Mouse (Mus musculus) right cerebral cortex, adult 18-20 months (tissue): ENCODE results near the gene Bmp8a.
"Not testable (repeated sequence)": the region's sequence is repeated elsewhere in the genome, so short reads cannot be mapped to it uniquely, and the experiment has no call there.

Experiments
- DNase-seq: peaks from one replicate; pipeline ENCODE4 v3.0.0; 2022; ENCODE audit warnings: mixed read lengths

The Bmp8a gene

DNA sequence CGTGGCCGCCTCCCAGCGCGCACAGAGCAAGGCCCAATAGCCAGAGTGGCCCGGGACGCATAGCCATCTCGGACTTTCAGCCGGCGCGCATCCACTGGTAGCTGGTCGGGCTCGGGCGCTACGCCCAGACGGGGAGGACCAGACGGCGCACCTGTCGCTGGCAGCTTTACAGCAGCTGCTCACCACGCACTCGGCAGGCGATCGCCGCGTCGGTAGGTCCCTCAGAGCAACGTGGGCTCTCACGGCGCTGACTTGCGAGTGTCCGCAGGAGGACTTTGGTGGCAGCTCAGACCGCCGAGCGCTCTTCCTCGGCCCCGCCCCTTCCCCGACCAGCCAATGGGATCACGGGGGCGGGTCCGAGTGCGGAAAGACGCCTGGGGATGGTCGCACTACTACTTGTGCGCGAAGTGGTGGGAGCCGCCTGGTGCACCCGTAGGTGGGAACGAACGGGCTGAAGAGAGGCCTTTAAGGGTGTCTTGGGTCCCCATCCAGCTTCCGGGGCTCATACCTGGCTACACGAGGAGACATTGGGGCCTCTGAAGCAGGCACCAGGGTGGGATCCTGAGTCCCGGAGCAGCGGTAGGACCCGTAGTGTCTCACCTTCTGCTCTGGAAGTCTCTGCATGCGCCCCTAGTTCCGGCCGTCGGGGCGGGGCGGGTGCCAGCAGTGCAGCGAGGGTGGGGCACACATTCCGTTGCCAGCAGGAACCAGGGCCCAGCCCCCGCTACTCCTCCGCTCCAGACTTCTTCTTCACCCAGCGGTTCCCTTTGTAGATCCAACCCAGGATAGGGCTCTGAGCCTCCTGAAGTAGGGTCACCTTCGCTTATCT lies at the start of gene Bmp8a:
Gene Bmp8a (minus strand): TSS at position 611 of the 829 bp plus-strand sequence.
- no peak for DNase-seq

DNA sequence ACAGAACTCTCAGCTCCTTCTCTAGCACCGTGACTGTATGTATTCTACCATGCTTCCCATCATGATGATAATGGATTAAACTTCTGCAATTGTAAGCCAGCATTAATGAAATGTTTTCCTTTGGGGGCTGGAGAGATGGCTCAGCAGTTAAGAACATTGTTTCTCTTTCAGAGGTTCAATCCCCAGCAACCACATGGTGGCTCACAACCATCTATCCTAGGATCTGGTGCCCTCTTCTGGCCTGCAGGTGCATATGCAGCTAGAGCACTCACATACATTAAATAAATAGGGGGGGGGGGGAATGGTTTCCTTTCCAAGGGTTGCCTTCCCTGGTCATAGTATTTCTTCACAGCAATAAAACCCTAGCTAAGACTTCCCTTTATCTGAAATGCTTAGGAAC lies 49.1 kb upstream of the Bmp8a start:
- DNase-seq = no peak

DNA sequence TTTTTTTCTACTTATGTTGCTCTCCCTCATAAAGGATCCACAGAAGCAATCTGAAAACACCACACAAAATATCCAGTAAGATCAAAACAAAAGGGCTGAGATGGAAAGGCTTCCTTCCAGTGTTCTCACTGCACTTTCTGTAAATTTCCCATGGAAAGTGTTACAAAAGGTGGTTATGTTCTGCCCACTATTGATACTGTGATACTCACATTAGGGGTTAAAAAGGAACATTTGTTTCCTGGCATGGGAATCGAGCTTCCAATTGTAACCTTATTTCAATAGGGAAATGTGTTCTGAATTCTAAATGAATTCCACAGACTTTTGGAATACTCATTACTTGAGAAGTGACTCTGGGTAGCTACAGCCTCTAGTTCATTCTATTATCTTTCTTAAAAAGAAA lies 42.0 kb upstream of the Bmp8a start:
- no peak for DNase-seq

DNA sequence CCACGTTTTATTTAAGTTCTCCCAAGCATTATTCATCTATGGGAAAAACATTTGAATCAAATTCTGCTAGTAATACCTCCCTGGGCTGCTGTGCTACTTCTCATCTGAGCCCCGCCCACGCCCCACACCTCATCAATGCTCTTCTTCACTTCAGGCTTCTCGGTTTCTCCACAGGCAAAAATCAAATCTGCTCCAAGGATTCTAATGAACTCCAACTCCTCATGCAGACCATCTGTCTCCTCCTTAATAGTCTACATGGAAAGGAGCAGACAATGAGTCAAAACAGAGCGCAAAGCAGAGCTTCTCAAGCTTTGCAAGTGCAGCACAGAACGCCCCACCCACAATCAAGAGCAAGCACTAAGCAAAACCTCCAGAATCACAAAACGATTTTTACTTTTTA lies 40.1 kb upstream of the Bmp8a start:
- DNase-seq = peak; percentile 89

DNA sequence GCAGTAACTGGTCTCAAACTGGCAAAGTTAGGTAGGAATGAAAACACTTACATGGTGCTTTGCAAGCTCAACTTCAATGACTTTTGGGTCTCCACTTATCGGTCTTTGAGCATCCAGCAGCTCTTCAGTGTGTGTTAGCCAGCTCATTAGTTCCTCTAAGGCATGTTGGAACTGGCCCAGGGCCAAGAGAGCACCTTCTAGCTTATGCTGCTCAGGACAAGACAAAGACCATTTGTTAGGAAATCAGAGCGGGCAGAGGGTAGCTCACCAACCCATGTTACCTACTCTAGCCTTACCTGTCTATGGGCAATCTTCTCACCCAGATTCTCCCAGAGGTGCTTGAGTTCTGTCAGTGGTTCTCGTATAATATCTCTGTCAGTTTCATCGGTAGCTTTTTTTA lies 39.0 kb upstream of the Bmp8a start:
- DNase-seq = no peak

DNA sequence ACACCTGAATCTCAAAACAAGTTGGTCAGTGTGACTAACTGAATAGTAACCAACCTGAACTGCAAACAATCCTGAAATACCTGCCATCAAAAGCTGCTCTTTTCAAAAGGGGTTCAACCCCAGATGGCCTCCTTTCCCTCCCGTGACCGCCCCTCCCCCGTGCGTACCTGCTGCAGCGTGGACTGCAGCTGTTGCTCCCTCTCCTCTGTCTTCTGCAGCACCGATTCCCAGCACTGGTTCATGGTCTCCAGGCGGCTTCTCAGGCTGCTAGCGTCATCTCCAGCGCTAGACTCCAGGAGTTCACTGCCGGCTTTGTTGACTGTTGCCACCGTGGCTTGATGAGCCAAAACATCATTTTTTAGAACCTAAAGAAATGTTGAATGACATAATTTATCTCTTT lies 38.5 kb upstream of the Bmp8a start:
- no peak for DNase-seq

DNA sequence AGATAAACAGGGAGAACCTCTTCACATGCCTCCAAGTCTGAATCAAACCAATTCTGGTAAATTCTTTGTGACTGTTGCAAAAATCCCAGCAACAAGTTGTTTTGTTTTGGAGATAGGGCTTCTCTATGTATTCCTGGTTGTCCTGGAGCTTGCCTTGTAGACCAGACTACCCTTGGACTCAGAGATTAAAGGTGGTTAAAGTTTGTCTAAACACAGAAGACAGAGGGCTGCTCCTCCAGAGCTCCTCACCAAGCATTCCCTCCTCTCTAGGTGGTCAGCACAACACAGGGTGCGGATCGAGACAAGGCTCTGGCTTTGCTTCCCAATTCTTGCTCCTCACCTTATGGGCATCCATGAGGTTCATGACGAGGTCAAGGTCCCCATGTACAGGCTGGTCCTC lies 33.0 kb upstream of the Bmp8a start:
- DNase-seq = no peak

DNA sequence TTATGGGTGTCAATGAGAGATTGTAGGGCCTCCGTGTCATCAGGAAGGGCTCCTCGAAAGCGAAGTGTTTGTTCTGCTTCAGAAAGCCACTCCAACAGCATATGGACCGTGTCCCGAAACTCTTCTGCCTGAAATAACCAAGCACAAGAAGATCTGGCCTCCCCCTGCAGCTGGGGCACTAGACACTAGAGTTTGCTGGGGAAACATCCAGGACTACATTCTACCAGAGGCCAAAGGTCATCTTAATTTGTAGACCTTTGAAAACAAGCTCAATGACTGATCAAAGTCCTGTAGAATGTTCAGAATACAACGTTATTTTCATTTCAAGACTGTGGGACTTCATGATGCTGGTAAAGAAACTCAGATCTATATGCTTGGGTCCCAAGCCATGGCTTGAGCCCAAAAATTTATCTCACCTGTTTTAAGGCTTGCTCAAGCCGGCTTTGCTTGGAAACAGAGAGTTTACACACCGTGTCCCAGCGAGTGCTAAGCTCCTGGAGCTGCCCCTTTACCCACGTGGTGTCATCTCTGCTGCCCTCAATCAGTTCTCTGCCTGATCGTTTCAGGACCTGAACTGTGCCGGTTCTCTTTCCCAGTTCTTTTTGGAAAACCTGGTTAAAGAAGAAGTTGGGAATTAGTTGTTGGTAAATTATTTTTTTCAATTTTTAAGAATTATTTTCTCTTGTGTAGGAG lies 31.4 kb upstream of the Bmp8a start:
- no peak for DNase-seq

DNA sequence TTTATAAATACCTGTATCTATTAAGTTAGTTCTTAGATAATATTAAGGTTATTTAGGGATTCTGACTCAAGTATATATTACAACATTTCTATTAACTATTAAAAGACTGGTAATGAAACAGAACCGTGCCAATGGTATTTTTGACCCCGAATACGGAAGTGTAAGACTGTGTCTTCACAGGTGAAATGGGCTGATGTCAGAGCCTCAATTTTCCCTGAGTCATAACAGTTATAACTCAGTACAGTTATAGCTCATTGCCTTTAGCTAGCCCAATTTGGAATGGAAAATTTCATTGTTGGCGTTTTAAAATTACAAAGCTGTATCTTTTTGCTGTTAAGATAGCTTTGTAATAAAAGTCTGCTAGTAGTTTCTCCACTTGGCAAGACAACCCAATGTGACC lies 20.5 kb upstream of the Bmp8a start:
- no peak for DNase-seq

DNA sequence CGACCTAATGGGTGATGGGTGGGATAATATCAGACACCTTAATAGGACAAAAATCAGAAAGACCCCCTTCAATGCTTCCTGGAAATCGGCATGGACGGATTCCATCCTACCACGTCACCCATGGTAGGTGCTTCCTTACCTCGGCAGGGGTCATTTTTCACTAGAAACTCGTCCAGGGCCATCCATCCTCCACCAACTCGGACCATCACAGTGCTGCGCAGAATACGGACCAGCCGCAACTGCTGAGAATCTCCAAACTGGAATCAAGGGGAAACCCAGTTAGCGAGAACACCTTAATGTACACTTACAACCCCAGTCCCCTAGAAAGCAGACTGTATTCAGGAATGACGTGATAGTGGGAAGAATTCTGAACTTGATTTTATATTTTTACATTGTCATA lies 17.7 kb upstream of the Bmp8a start:
- DNase-seq = no peak

DNA sequence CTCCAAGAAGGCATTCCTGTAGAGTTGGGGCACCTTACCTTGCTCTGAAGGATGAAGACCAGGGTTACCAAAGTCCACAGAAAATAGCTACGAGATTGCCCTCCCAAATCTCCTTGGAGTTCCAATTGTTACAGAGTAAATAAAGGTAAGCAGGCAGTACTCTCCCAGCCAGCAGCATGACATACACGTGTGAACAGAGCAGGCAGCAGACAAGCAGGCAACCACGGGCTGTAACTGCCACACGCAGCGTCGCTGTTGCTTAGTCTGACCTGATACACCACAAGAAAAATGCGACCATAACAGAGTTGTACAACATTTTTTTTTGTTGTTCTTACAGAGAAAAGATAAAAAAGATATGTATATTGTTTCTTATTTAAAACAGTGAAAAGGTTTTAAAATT lies 15.6 kb upstream of the Bmp8a start:
- no peak for DNase-seq

DNA sequence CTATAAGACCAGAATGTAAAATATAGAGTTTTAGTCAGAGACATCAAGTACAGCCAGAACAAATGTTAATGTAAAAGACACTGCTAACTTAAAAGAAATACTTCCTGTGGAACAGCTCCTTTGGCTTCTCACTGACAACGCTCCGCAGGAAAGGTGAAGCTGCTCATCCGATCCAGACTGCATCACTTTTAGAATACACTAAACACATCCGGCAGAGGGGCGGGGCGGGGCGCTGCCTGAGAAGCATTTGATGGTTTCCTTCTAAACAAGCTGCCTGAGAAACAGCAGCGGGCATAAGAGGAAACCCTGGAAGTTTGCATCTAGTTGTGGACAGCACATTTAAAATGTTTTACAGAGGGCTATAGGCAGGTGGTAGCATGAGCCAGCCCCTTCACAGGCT lies 12.9 kb upstream of the Bmp8a start:
- DNase-seq = no peak

DNA sequence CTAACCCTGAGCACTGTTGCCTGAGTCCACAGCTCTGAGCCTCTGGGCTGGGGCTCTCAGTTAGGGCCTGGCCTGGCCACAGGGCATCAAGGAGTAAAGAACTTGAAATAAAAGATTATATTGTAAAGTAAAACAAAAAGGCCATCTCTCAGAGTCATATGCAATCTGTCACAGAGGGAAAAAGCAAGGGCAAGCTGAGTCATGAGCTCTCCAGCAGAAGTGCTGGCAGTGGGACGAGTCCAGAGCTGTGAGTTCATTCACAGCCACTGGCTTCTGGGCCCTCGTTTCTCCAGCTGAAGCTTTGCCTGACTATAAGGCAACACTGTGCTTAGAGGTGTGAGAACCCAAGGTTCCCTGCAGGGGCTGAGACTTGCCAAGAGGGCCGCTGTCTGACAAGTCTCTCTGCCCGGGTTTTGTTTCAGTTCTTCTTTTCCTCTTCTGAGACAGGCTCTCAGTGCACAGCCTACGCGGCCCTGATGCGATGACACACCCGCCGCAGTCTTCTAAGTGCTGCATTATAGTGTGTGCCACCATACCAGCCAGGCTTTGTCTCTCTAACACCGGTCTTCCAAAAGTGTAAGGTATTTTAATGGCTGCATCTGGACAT lies 10.3 kb upstream of the Bmp8a start:
- DNase-seq = peak; percentile 43

DNA sequence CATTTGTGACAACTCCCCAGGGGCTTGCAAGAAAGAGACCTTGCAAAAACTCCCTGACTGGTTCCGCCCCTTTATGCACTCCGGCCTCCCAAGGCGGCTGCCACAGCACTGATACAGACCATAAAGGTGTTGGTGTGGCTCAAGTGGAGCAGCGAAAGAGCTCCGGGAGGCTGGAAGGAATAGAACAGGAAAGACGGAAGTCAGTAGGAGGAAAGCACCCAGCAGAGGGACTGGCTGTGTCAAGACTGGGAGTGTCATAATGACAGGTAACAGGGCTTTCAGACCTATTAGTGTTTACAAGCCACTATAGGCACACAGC lies 378 bp upstream of the Bmp8a start:
- no peak for DNase-seq

DNA sequence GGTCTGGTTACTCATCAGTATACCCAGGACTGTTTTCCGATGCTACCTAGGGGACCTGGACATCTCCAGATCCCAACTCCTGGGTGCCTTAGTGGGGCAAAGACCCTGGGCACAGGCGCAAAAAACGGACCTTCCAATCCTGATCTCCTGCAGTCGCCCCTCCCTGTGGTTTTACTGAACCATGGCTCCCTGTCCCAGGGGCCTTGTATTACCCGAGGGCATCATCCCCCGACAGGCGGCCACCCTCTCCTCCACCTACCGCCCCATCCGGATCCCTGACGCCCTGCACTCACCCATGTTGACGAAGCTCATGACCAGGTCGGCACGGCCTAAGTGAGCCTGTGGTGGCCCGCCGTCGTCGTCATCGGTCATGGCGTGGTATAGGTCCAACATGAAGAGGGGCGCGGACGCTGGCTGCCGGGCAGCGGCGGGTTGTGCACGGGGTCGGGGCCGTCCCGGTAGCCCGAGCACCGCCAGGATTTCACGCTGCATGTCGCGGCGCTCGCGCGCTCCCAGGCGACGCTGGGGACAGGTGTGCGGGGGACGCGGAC lies 886 bp downstream of the Bmp8a start:
- DNase-seq = no peak

DNA sequence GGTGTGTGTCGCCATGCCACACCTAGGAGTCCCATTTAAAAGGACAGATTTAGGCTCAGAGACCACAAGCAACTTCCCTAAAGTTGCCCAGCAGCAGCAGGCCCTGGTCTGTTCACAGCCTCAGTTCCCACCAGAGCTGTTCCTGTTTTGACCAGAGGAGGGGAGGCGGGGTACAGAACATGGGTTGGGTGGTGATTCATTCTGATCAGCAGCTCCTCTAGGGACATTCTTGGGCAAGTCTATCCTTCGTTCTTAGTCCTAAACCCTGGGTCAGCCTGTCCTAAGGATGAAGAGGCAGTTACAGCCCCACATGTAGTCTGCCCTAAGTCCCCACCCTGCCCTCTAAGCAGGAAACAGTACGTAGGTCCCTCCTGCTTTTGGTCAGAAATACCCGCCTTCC lies 2.8 kb downstream of the Bmp8a start:
- DNase-seq = no peak

DNA sequence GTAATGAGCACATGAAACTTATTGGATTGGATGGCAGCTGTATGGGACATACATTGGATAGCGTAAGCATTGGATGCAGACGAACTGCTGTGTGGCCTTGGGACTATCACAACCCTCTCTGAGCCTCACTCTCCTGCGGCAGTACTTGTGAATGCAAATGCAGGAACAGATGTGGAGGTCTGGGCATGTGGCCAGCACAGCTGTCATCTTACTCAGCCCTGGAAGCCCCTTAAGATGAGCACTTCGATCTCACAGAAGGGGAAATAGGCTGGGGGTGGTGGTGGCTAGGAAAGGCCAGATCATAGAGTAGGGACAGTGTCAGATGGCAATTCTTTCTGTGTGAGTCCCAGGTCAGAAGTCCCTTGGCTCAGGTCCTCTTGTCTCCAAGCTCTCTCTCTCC lies 5.4 kb downstream of the Bmp8a start:
- no peak for DNase-seq

DNA sequence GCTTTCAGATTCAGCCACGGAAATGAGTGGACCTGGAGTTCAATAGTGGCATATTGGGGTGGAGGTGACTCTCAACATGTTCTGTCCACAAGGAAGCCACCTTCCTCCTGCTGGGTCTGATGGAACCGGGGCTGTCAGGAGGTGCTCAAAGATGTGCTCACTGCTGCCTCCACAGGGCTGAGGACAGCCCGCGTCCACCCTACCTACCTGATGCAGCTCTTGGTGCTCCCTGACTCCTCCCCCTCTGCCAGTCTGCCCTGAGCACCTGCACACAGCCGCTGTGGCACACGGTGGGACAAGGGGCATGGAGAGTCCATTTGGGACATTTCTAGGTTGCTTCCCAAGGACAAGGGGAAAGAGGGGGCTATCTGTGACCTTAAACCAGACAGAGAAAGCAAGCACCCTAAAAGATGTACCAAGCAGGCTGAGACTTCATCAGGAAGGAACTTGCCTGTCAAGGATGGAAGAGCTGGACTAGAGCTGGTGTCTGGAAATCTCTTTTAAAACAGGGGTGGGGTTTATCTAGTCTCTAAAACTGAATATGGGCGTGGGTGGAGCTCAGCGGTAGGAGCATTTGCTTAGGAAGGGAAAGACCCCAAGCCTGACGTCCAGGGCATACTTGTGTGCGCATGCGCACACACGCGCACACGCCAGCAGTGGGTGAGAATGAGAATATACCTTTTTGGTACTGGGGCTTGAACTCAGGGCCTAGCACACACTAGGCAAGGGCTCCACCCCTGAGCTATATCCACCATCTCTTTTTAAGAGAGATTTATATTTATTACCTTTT lies 7.1 kb downstream of the Bmp8a start:
- no peak for DNase-seq

DNA sequence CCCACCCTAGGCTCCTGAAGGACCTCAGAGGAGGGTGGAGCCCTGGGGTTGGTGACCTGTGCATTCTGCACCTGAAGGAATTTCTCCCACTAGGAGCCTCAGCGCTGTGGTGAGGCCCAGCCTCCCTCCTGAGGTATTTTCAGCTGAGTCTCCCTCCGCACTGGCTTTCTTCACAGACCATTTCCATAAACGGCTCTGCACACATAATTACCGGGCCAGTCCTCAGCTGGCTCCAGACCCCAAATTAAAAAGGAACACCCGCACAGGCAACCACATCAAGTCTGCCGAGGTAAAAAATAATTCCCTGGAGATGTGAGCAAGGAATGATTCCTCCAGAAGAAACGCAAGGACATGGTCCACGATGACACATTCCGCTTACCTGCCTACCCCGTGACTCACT lies 7.8 kb downstream of the Bmp8a start:
- DNase-seq = not testable (repeated sequence)

DNA sequence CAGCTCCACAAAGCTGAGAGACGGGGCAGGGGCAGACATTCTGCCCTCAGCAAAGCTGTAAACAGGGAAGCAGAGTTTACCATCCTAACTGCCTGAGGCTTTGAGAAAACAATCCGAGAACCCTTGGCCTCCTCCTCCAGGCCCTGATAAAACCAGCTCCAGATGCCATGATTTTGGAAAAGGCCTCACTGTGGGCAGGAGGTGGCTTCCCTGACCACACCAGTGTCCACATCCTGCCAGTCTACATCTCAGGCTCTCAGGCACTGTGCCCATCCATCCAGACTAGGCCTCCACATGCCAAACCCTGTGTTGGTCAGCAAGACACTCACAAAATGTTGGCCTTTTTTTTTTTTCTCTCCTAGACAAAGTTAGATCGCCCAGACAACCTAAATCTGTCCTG lies 8.9 kb downstream of the Bmp8a start:
- DNase-seq = no peak

DNA sequence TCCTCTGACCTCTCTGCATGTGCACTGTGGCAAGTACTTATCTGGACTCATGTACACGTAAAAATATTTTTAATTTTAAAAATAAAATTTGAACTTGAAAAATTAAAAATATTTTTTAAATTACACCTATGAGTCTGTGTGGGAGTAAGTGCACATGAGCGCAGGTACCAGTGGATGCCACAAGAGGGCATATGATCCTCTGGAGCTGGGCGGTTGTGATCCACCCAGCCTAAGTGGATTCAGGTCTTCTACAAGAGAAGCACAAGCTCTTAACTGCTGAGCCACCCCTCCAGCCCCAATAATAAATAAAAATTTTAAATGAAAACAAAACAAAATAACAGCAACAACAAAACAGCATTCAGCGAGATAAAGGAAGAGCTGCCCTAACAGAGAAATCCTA lies 9.9 kb downstream of the Bmp8a start:
- no peak for DNase-seq

DNA sequence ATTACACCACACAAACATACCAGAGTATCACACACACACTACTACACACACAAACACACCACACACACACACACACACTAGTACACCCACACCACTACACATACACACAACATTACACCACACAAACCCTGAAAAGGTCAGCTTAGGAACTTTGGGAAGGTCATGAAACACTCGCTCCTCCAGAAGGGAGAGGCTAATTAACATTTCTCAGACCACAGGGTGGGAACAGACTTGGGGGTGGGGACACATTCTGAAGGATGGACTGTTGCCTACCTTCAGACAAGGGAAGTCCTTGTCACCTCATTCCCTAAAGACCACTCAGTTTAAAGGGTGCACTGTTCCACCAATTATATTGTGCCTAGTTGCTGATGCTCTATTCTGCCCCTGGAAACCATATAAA lies 11.1 kb downstream of the Bmp8a start:
- not testable (repeated sequence) for DNase-seq

DNA sequence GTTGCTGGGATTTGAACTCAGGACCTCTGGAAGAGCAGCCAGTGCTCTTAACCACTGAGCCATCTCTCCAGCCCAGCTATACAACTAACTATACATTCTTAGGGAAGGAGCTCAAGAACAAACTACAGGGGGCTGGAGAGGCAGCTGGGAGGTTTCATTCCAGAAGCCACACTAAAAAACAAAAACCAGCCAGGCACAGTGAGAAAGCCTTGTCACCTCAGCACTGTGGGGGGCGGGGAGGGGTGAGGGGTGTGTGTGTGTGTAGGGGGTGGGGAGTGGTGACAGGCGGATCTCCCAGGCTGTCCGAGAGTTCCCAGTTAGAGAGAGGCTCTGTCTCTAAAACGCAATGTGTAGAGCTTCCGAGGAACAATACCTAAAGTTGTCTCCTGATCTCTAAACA lies 11.7 kb downstream of the Bmp8a start:
- no peak for DNase-seq
